Mouse (Mus musculus) thymus, adult 18-20 months (tissue): Measurements from ENCODE around the gene Prima1.

Source experiments
- DNase-seq, 2 experiments: peaks; one replicate each; pipeline ENCODE4 v3.0.0; 2022; ENCODE audit warnings: mixed read lengths in 2 of 2

Gene Prima1

DNA sequence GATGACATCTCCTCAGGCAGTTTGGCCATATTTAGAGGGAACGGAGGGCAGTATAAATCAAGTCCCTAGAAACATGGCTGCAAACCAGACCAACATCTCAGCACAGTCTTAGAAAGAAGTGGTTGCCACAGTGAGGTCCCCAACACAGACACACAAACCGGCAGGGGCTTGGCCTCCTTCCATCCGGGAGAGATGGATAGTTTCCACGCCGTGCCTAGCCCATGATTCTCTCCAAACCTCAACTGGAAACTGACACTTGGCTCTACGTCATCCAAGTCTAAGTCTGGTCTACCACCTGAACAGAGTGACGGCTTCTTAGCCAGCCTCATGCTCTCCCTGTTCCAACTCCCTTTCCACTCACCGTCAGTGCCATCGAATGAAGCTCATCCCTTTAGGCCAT is 18.3 kb downstream of the Prima1 start:
- DNase-seq: no peak

- DNase-seq: no peak
Measured at GRCm38 (mm10) chr12:103215877-103216610, 25.9 kb downstream of the Prima1 start.

- no peak for DNase-seq
Measured at GRCm38 (mm10) chr12:103214797-103215196, 27.2 kb downstream of the Prima1 start.

GRCm38 (mm10) chr12:103214270-103214669 is 27.7 kb downstream of the Prima1 start:
- no peak for DNase-seq

GRCm38 (mm10) chr12:103213591-103213990 is 28.4 kb downstream of the Prima1 start:
- DNase-seq: no peak

GRCm38 (mm10) chr12:103211078-103211477 is 30.9 kb downstream of the Prima1 start:
- DNase-seq: no peak

DNA sequence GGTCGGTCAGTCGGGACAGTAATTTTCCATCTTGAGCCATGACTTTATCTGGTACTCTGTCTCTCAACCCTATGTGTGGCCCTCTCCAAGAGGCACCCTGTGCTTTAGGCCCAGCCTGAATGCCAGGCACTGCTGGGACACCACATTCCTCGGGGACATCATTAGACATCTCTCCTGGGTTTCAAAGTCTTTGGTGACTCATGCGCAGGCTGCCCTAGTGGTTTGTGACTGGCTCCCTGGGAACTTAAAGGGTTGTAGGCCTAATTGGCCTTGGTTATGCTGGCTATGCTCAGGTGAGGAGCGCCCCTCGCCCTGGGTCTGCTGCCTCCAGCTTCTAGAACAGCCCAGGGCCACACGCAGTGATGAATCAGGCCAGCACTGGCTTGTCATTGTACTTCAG is 32.4 kb downstream of the Prima1 start:
- no peak for DNase-seq

DNA sequence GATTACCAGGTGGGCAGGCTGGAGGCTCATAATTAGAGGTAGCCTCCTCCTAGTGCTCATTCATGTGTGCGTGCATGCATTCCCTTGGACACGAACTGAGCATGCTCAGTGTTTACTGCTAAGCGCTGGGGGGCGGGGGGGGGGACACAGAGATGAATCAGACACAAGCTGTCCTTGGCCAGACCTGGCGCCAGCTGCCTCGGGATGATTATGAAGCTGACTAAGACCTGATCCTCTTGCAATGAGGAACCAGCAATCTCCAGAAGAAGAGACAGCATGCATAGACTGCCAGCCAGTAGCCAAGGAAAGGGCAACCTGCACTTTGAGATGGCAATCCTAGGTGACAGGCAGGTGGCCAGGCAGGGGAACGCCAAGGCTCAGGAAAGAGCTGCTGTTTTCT is 36.4 kb downstream of the Prima1 start:
- no peak for DNase-seq

DNA sequence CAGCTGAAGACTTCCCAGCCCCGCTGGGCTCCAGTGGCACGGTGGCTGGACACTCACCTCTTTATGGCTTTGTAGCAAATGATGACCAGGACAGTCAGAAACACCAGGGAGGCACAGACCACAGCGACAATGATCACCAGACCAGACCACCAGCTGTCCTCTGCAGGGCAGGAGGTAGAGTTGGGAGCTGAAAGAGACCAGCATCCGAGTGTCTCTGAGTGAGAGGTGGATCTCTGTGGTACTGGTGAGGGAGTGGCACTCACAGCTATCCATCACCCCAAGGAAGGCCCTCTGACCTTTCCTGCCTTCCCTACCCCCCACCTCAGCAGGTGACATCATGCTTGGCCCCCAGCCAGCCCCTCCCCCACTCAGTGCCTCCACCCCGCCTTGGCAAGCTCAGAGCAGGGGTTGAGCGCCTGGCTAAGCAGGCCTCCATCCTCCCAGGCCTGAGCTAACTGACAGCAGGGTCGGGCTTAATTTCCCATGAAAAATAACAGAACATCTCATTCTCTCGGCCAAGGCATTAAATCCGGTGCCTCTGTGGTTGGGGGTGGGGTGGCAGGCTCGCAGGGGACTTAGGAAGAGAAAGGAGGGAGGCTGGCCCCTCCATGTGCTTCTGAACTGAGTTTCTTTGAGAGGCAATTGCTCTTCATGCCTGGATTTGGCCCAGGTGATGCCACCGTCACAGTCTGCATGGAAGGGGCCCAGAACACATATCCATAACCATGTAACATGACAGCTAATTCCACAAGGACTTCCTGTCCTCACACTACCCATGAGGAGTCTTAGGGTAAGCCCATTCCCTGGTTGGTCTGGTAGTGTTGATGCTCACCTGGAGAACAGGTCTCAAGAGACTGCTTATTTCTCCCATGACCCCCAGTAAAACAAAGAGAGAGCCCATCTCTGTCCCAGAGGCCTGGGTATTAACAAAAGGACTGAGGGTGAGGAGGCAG is 39.1 kb downstream of the Prima1 start:
- DNase-seq: no peak

GRCm38 (mm10) chr12:103192996-103193395 is 49.0 kb downstream of the Prima1 start:
- DNase-seq: no peak

DNA sequence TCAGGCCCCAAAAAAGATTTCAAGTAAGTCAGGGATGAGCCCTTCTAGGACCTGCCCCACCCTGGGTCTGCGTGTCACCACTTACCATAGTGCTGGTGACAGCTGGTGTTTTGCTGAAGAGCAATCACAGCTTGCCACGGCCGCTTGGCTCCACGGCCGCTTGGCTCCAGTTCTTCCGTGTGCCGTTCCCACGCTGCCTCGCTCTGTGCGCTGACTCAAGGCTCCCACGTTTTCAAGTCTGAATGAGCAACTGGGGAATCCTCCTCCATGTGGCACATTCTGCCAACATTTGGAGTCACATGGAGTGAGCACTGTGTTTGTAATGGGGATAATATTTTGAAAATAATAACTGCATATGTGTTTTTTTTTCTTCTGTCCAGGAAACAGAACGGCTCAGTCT is 52.2 kb downstream of the Prima1 start:
- no peak for DNase-seq

GRCm38 (mm10) chr12:103188223-103188622 is 53.7 kb downstream of the Prima1 start:
- no peak for DNase-seq

- DNase-seq: no peak
Measured at GRCm38 (mm10) chr12:103187020-103187419, 54.9 kb downstream of the Prima1 start.

DNA sequence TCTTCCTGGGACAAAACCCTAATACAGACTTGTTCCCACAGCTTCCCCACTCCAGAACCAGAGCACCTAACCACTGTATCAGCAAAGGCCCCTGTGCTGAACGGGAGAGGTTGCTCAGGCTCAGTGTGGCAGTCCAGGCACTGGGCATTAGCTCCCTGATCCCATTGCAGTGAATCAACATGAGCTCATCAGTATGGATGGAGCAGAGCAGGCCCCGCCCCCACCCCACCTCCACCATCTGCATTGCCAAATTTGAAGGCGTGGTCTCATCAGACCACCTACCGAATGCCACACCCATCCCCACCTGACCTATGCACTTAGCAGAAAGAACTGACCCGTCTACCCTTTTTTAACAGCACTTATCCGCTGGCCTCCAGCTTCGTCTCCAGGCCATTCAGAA is 58.9 kb downstream of the Prima1 start:
- no peak for DNase-seq

DNA sequence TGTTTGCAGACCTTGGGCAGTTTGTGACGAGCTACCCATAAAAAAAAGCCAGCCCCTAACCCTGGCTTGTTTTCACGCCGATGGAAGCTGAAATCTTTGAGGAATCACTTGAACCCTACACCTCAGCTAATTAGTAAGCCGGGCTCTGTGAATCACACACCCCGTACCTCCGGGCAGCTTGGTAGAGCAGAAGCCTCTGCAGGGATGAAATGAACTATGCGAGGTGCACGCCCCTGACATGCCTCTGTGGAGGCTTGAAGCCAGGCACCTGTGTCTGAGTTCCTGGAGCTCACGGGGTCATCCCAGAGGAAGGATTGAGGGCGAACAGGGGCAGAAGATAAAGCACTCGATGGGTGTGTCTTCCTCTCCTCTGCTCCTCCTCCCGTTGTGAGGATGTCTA is 73.1 kb downstream of the Prima1 start:
- no peak for DNase-seq

GRCm38 (mm10) chr12:103164101-103165030 is 77.6 kb downstream of the Prima1 start:
- no peak for DNase-seq

- no peak for DNase-seq
Measured at GRCm38 (mm10) chr12:103163596-103163995, 78.4 kb downstream of the Prima1 start.

- DNase-seq: no peak
Measured at GRCm38 (mm10) chr12:103160721-103161120, 81.2 kb downstream of the Prima1 start.

GRCm38 (mm10) chr12:103159016-103159415 is 82.9 kb downstream of the Prima1 start:
- DNase-seq: no peak

GRCm38 (mm10) chr12:103157129-103157910 is 84.6 kb downstream of the Prima1 start:
- no peak for DNase-seq

- no peak for DNase-seq
Measured at GRCm38 (mm10) chr12:103155406-103155805, 86.5 kb downstream of the Prima1 start.

DNA sequence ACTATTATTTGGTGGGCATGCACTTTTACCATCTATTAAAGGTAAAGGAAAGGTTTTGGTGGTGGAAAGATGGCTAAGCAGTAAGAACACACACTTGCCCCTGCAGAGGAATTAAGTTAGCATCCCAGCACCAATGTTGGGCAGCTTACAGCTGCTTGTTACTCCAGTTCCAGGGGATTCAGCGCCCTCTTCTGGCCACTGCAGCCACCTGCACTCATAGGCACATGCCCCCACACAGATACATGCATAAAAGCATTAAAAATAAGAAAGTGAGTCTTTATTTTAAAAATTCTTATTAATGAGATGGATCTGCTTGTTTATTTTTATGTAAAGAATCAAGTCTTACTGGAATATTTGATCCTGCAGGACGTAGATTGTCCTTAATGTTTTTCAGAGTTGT is 87.0 kb downstream of the Prima1 start:
- no peak for DNase-seq
